Mouse (Mus musculus) cortical plate, adult 2 months (tissue): ENCODE measurements around the gene Dscaml1. TPM values are rescaled to one million over a fixed set of nuclear protein-coding genes. Genes with fewer than 3 reads are reported as not detected.
A peak's percentile ranks its signal among the peaks of the same experiment; 100 is the strongest.

Experiments used
- H3K27ac ChIP-seq: fragments of 200-500 bp; 2 replicates; pipeline ENCODE4 v1.5.1; 2012; ENCODE audit warnings: low read length, control low read depth, inconsistent platforms; ENCODE audit not compliant: insufficient read depth
- H3K4me1 ChIP-seq: fragments of 200-500 bp; 2 replicates; pipeline ENCODE4 v1.6.1; 2011; ENCODE audit warnings: low read length; ENCODE audit not compliant: control insufficient read depth, insufficient read depth
- H3K4me3 ChIP-seq: fragments of 200-500 bp; 2 replicates; pipeline ENCODE4 v1.5.1; 2011; ENCODE audit warnings: mild to moderate bottlenecking, low read length, control low read depth; ENCODE audit not compliant: insufficient read depth
- CTCF ChIP-seq: fragments of 200-500 bp; IDR thresholded peaks from 2 replicates; pipeline ENCODE4 v1.5.1; 2011; ENCODE audit warnings: mild to moderate bottlenecking, control low read depth, low read length; ENCODE audit not compliant: insufficient read depth; ENCODE audit errors: extremely low read depth
- POLR2A ChIP-seq: fragments of 200-500 bp; IDR thresholded peaks from 2 replicates; pipeline ENCODE4 v1.6.1; 2011; ENCODE audit warnings: mild to moderate bottlenecking, low read length, control low read depth; ENCODE audit not compliant: insufficient read depth; ENCODE audit errors: extremely low read depth
- polyA plus RNA-seq: library from polyadenylated mRNA; depleted of rRNA; stranded (reverse); fragments of >200 nt; gene quantifications from 2 replicates; pipeline ENCODE4 v1.2.3, GENCODE M21; 2012

Dscaml1 gene
- polyA plus RNA-seq, 1 experiment: 29.7 TPM

DNA sequence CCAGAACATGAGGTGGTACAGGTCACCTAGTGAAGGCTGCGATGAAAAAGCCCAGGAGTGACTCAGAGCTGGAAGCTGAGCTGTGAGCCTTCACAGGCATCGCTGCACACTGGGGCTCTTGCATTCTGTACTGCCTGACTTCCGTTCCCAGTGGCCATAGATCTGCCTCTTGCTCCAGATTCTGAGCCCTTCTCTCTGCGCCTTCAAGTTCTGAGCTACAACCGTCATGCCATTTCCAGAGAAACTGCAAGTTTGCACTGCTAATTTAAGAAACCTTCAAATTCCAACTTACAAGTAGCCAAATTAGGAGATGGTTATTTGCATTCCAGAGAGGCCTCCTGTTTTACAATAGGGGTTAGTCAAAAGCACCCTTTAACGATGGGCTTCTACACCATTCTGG, 93.4 kb downstream of the Dscaml1 start:
- Histone ChIP-seq H3K4me3 (no peak overlapping the region), H3K27ac (no peak overlapping the region), H3K4me1 (peaks cover 13% of the 10 kb centered on the region)
- TF ChIP-seq POLR2A (no peak), CTCF (no peak)

DNA sequence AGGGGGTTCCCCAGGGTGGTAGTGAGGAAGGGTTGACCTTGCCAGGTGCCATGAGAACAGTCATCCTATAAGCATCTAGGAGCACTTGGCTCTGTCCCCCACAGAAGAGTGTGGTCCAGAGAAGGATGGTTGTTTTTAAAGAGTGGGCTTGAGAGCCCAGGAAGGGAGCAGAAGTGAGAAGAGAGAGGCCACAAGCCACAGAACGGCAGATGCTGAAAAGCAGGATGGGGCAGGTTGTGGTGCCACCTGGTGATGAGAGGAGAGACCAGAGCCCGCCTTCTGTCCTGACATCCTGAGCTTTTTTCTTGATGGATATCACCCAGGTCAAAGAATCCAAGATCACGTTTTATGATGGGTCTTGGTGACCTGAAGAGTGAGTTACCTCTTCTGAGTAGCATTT, 96.4 kb downstream of the Dscaml1 start:
- no peak for TF ChIP-seq CTCF
- TF ChIP-seq POLR2A: no peak
- no peak overlapping the region for H3K27ac ChIP-seq
- no peak overlapping the region for H3K4me3 ChIP-seq
- peaks cover 10% of the 10 kb centered on the region for H3K4me1 ChIP-seq

DNA sequence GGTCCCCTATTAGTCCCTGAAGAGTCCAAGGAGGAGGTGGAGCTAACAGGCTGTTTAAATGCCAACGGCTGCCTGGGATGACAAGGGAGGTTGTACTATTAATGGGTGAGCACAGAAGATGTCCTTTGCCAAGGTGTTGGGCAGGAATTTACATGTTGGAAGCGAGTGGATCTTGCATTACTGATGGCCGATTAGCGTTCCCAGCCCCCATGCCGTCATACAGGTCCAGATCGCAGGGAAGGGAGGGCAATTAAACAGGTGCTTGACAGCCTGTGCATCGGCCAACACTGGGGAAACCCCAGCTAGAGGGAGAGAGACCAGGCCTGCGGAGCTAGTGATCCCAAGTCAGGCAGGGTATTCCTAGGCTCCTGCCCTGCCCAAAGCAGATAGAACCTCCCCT, 98.1 kb downstream of the Dscaml1 start:
- Histone ChIP-seq H3K4me1 (peaks cover 7% of the 10 kb centered on the region), H3K27ac (no peak overlapping the region), H3K4me3 (no peak overlapping the region)
- TF ChIP-seq CTCF (no peak), POLR2A (no peak)

DNA sequence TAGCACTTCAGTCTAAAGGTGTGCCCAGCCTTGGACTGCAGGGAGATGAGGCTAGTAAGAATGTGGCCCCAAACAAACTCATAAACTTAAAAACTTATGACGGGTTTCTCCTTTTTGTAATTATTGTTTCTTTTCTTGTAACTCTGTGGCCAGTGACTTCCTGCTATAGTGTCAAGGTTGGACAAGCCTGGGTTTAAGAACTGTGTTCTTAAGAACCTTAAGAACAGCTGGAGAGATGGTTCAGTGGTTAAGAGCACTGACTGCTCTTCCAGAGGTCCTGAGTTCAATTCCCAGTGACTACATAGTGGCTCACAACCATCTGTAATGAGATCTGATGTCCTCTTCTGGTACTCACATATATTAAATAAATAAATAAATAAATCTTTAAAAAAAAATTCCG, 106.8 kb downstream of the Dscaml1 start:
- TF ChIP-seq CTCF: no peak
- no peak for TF ChIP-seq POLR2A
- Histone ChIP-seq H3K27ac (no peak overlapping the region), H3K4me1 (peaks cover 8% of the 10 kb centered on the region; the same call in 1 of the 2 replicates), H3K4me3 (no peak overlapping the region)

DNA sequence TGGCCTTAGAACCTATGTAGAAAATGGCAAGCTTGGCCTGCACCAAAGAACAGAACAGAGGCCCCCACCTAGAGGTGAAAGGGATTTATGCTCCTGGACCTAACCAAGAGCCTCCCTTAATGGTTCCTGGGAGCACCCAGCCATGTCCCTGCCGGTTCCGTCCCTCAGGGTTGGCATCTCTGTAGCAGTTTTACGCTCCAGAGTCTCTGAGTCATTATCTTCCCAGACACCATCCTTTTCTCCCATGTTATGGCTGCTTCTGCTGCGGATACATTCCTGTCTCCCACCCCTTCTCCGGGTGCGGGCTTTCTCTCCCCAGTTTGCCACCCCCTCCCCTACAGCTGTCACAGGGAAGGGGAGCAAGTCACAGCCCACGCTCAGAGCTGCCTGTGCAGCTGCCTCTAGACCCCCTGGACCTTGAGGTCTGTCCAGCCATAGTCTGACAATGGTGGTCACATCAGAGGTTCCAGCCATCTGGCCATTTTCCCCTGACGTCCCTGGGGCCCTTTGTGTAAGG, 108.1 kb downstream of the Dscaml1 start:
- peak overlapping the region; percentile 30; the same call in 1 of the 2 replicates for H3K27ac ChIP-seq
- H3K4me3 ChIP-seq: no peak overlapping the region
- TF ChIP-seq CTCF (no peak), POLR2A (no peak)
- peaks cover 12% of the 10 kb centered on the region for H3K4me1 ChIP-seq

DNA sequence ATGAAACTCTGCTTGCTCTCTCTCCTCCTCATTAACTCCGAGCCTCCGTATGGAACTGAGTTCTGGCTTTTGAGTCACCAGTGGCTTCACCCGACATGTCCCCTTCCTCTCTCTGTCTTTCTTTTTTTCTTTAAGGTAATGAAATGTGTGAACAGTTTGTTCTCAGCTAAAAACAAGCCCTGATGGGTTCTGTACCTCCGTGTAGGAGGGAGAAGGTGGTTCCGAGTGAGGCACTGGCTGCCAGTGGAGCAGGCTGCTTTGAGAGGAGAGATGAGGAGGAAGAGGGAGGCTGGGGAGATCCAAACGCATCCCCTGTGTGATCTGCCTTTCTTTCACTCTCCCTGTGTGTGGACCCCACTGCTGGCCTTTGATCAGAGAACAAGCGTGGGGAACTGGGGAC, 111.2 kb downstream of the Dscaml1 start:
- peaks cover 20% of the 10 kb centered on the region for H3K4me1 ChIP-seq
- TF ChIP-seq POLR2A: 0 out of 2 replicates have a peak, but pooled peaks have one; percentile 28
- TF ChIP-seq CTCF: no peak
- H3K27ac ChIP-seq: peak overlapping the region; percentile 6
- no peak overlapping the region for H3K4me3 ChIP-seq

DNA sequence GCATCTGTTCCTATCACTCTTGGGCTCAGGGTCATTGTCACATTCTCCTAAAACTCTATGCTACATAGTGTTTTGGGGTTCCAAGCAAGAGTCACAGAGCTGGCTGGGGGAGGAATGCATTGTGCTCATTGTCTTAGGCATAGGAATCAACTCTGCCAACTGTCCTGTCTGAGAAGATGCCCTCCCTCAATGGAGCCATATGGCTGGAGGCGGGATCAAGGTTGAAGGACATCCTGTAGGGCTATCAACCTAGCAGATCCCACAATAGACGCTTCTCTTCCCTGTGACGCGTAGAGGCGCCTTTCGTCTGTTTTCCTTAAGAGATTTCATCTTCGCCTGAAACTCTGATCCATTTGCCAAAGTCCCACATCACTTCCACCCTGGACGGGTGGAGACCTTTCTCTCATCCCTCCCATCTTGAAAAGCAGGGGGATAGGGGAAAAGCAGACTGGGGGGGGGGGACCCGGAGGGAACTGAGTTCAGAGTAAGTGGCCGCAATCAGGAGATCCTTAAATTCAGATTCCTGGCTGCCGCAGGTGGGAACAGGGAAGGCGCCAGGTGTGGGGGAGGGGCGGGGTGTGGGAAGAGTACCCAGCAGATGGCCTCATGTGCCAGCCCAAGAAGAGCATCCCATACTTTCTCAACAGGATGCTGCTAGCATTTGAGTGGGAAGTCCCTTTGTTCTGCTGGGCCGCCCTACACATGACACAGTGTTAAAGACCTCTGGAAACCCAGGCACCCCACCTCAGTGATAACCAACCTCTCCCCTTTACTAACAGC, 113.0 kb downstream of the Dscaml1 start:
- TF ChIP-seq CTCF (no peak), POLR2A (no peak)
- Histone ChIP-seq H3K4me3 (no peak overlapping the region), H3K4me1 (peaks cover 20% of the 10 kb centered on the region), H3K27ac (no peak overlapping the region)

DNA sequence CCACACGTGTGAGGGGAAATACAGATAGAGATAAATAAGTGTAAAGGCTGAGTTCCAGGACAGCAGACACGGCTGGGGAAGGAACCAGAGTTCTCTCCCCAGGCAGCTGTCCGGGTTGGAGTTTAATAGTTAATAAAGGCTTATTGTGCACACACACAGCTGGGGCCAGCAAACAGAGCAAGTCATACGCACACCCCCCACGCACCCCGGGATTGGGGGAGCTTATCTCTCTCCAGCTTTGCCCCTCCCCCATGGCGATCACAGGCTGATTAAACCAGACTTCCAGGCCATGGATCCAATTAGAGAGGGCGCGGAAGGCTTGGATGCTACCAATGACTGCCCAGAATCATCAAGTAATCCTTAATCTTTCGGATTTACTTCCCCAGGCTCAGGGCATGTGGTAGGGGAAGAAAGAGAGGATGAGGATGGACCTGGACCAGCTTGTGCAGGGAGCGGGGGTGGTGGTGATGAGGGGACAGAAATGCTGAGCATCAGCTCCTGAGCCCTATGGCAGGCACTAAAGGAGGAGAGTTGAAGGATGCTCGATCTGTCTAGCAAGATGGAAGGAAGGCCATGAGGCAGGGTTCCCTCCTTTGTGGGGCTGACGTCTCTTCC, 119.7 kb downstream of the Dscaml1 start:
- peaks cover 18% of the 10 kb centered on the region for H3K4me1 ChIP-seq
- H3K4me3 ChIP-seq: no peak overlapping the region
- peak overlapping the region; percentile 48 for H3K27ac ChIP-seq
- TF ChIP-seq POLR2A (no peak), CTCF (no peak)

DNA sequence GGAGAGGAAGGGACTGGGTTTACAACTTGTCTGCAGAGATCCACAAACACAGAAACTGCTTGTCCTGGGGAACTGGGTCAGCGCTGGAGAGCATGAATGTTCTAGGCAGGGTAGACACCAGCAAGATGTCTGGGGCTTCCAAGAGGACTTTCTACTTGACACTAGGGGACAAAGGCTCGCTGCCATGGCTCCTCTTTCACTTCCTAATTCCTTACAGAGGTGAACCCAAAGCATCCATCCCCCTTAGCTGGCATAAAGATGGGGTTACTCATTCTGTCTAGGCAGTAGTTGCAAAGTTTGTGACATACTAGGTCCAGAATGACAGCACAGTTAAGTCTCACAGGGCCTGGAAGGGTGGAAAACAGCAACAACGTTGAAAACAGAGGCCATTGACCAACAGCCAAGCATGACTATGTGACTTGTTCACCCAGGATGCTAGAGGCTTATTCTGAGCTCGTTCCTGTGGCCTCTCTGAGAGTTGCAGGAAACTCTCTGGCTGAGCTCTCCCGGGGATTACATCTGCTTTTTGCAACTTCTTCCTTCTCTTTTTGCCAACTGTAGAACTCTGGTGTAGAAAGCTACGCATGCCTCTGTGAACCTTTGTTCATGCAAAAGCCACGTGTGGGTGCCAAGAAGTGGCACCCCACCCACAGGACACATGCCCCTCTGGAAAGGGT, 120.6 kb downstream of the Dscaml1 start:
- no peak overlapping the region for H3K4me3 ChIP-seq
- H3K4me1 ChIP-seq: peaks cover 15% of the 10 kb centered on the region
- 0 out of 2 replicates have a peak overlapping the region, but pooled peaks have one; percentile 48 for H3K27ac ChIP-seq
- no peak for TF ChIP-seq POLR2A
- no peak for TF ChIP-seq CTCF

DNA sequence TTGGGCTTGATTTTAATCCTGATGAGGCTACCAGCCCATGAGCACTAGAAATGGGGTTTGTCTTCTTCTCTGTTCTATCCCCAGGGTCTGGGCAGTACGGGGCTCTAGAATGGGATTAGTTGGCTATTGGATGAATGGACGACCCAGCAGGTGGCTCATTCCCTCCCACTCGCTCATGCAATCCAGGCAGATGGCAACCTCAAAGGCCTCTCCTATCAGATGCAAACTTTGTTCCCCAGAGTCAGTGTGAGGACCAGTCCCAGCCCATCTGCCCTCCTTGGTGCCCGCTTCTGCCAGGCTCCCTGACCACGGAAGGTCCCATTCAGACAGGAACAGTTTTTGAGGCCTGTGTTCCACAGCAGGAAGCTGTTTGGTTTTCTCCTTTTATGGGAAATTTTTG, 123.4 kb downstream of the Dscaml1 start:
- Histone ChIP-seq H3K4me1 (peaks cover 18% of the 10 kb centered on the region), H3K4me3 (no peak overlapping the region), H3K27ac (no peak overlapping the region)
- TF ChIP-seq CTCF (no peak), POLR2A (no peak)
